ENCODE assay signal across 12 mouse cellular contexts in the genomic region with DNA sequence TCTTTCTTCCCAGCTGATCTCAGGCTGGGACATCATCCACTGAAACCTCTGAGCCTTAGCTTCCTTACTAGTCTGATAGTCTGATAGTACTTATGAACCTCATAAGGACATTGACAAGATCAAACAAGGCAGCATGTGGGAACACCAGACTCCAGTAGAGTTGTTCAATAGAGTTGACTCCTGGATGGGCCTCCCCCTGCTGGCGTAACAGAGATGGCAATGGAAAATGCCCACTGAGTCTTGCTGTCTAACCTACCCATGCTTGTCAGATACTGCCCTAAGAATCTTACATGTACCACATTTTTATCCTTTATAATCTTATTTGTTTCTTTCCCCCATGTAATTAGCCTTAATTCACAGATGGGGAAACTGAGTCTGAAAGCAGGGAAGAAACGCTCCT.
A peak's percentile ranks its signal among the peaks of the same experiment; 100 is the strongest.
DNase-seq lines count a peak whose midpoint lies in the region; TF ChIP-seq lines count a peak whose summit lies in the region.
"Had no signal": no experiment of that assay in that cellular context is flagged by ENCODE, and none has a peak within 500 bp of the region (broad histone marks: within the 10 kb centered on the region; RNA-seq: fewer than 3 reads in every experiment).

No protein-coding gene starts in this region.

- H3K4me1 ChIP-seq in bone marrow, adult 2 months (ENCODE audit: control insufficient read depth, insufficient read depth, low read length), result no peaks in the 10 kb centered on the region; the same call in 1 of the 2 replicates

- H3K4me3 ChIP-seq in bone marrow, adult 2 months (replicated peaks; ENCODE audit: control insufficient read depth, low read depth, low read length), result no peak overlapping the region
- H3K4me3 ChIP-seq: myocyte had no signal

- intact Hi-C loops in left cerebral cortex, postnatal 4 days (cut with DNase I), result loop anchor here (5.0 kb wide), 1 partner anchor 71 kb away; no protein-coding TSS in a partner anchor
- intact Hi-C loops in left cerebral cortex, postnatal 14 days (cut with DNase I), result loop anchor here (5.0 kb wide), 2 partner anchors 71 to 194 kb away; a partner anchor contains a TSS

- H3K27ac ChIP-seq in bone marrow, adult 2 months (ENCODE audit: control insufficient read depth, insufficient read depth, low read depth, low read length, poor library complexity), result no peak overlapping the region

- peak; percentile 7; the same call in 1 of the 2 replicates for TF ChIP-seq CTCF in bone marrow, adult 2 months (IDR thresholded peaks at IDR 0.05; ENCODE audit: control insufficient read depth, insufficient read depth, low read length)

- DNase-seq in cerebellum, postnatal 10 days, result peak; percentile 44 to 59
- no peak for DNase-seq in cerebellum, postnatal 4 days (ENCODE audit: low spot score in 2 of 2)
- DNase-seq in left cerebral cortex, postnatal 4 days, result peak; percentile 36
- DNase-seq in left cerebral cortex, postnatal 14 days (ENCODE audit: low spot score in 2 of 2), result no peak
- peak; percentile 10 for DNase-seq in A20 (ENCODE audit: low read depth, low spot score)
- DNase-seq in thymus, postnatal 14 days, result no peak
- no peak for DNase-seq in right cerebral cortex, postnatal 14 days
- DNase-seq: cerebellum, adult 9-10 months; heart, adult 11 months; heart, postnatal 10 days had no signal

- no peak for TF ChIP-seq POLR2A in bone marrow, adult 2 months (IDR thresholded peaks at IDR 0.05; ENCODE audit: borderline replicate concordance, control insufficient read depth, low read depth, low read length)

- WGBS in bone marrow, adult 2 months, result 60% methylated on average over 2 of the region's 2 CpGs

Comparison
In these comparisons a context has a peak if more than half of its experiments do, and no peak if none do; other contexts are left out.
1. DNase-seq: peak in cerebellum, postnatal 10 days (2 of 2), left cerebral cortex, postnatal 4 days (single experiment) and A20 (single experiment); none in cerebellum, postnatal 4 days (0 of 2), left cerebral cortex, postnatal 14 days (0 of 2), thymus, postnatal 14 days (single experiment) and right cerebral cortex, postnatal 14 days (single experiment).